Mouse (Mus musculus) G1E (cell line): ENCODE results near the gene Tmem120a.

Experiments
- CTCF ChIP-seq: IDR thresholded peaks from 2 replicates; pipeline ENCODE4 v1.5.1; 2012; ENCODE audit warnings: low read depth, low read length, inconsistent platforms, mixed read lengths
- GATA1 ChIP-seq: IDR thresholded peaks from 2 replicates; pipeline ENCODE4 v1.6.1; 2012; ENCODE audit warnings: borderline replicate concordance, low read length, inconsistent platforms, mixed read lengths

DNA sequence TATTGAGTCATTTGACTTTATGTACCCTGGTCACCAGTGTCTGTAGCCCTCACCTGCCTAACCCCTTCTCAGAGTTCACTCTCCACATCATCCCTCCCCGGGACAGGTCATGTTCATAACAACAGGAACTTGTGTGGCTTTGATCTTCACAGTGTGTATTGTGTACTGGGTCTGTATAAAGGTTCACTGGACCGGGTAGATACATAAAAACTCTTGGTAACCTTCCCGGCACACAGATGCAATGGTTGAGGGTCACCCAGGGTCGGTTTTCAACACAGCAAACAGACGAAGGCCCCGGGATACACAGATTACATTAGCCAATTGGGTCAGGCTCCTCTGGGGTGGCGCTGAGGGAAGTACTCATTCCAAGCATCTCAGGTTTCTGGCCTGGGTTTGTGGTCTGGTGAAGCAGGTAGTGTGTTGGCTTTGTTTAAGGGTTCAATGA is 48.9 kb downstream of the Tmem120a start:
- TF ChIP-seq CTCF (no peak), GATA1 (no peak)
